Mouse (Mus musculus): ENCODE data around the gene Bank1. TPM values are rescaled to one million over a fixed set of nuclear protein-coding genes. Genes with fewer than 3 reads are reported as not detected.

Bank1 gene
- polyA plus RNA-seq, 1 experiment, result 0.47 TPM

DNA sequence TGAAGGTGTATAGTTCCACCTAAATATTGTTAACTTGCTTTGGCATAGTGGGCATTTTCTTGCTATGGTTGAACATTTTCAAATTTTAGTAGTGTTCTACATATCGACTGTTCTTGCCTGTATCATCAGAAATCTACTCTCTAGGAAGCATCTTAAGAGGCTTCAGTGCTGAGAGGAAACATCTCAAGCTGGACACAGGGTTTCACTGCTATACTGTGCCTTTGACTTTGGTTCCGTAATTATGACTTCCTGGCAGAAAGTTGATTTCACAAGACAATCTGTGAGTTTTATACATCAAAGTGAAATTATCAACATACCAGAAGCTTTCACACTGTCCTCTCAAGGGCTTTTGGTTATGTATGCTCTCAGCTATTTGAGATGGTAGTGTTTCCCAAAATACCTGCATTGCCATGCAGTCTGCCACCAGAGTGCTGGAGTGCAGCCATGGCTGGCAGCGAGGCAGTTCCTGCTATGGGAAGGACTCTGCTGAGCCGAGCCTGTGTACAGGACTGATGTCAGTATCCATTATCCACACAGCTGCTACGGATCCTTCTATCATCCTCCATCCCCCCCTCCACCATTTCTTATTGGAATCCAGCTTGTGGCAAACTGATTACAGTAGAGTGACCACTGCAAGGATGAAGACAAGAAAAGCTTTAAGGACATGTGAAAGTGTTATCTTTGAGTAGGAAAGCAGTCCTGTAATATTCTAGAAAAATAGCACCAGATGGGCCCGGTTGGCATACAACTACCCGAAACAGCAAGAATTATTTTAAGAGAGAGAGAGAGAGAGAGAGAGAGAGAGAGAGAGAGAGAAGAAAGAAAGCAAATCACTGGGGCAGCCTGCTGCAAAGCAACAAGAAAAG is 160.5 kb downstream of the Bank1 start:
- no peak for TF ChIP-seq POLR2A (IDR thresholded peaks at IDR 0.05; ENCODE audit: low read depth, low read length)
- TF ChIP-seq CTCF (IDR thresholded peaks at IDR 0.05; ENCODE audit: extremely low read depth, insufficient read length, insufficient replicate concordance, low read depth, low read length), result no peak
- WGBS, result 77% methylated on average over 7 of the region's 7 CpGs

DNA sequence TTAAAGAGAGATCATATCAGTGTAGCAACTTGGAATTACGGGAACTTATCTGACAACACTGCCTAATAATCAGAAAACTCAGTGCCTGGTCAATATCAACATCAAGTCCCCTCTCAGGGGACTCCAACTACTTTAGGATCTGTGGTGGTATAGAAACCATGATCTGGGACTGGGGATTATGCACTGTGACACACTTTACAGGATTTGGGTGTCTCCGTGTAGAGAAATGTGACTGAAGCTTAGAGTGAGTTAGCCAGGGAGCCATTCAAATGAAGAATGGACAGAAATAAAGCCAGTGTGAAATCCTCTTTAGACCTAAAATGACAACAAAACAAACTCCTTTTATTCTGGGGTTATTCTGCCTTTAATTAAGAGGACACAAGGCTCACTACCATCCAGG is 167.8 kb downstream of the Bank1 start:
- no peak for TF ChIP-seq CTCF (IDR thresholded peaks at IDR 0.05; ENCODE audit: extremely low read depth, insufficient read length, insufficient replicate concordance, low read depth, low read length)
- TF ChIP-seq POLR2A (IDR thresholded peaks at IDR 0.05; ENCODE audit: low read depth, low read length), result no peak
- Histone ChIP-seq H3K4me1 (ENCODE audit: control insufficient read depth, insufficient read depth, insufficient read length, low read length) (no peaks in the 10 kb centered on the region), H3K4me3 (ENCODE audit: low read depth, low read length) (no peak overlapping the region), H3K36me3 (ENCODE audit: control insufficient read depth, insufficient read depth, low read length) (no peaks in the 10 kb centered on the region), H3K27ac (ENCODE audit: insufficient read depth, low read depth, low read length) (no peak overlapping the region), H3K27me3 (ENCODE audit: control insufficient read depth, insufficient read depth, low read length) (no peaks in the 10 kb centered on the region)
- 76% methylated on average over 2 of the region's 2 CpGs for WGBS

More for the DNA sequence above, 160.5 kb downstream of the Bank1 start:
- Histone ChIP-seq H3K4me1 (ENCODE audit: control insufficient read depth, insufficient read depth, insufficient read length, low read length) (no peaks in the 10 kb centered on the region), H3K27ac (ENCODE audit: insufficient read depth, low read depth, low read length) (no peak overlapping the region), H3K4me3 (ENCODE audit: low read depth, low read length) (no peak overlapping the region), H3K27me3 (ENCODE audit: control insufficient read depth, insufficient read depth, low read length) (no peaks in the 10 kb centered on the region), H3K36me3 (ENCODE audit: control insufficient read depth, insufficient read depth, low read length) (no peaks in the 10 kb centered on the region)

DNA sequence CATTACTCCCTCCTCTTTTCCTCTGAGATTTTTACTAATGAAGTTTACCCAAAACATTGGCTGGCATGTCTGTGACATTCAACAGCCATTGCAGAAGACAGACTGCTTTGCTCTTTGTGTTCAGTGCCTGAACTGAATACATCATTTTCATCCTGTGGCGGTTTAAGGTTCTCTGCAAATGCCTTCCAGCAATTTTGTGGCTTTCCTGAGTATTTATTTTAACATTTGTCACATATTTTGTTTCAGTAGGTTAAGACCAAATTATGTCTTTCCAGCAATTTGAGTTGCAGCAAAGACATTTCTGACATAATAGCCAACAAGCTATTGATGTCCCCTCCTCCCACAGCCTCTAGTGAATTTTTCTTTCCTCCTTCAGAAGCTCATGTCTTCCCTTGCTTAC is 170.3 kb downstream of the Bank1 start:
- WGBS, result 77% methylated on average over 1 of the region's 1 CpGs
- no peak for TF ChIP-seq CTCF (IDR thresholded peaks at IDR 0.05; ENCODE audit: extremely low read depth, insufficient read length, insufficient replicate concordance, low read depth, low read length)
- TF ChIP-seq POLR2A (IDR thresholded peaks at IDR 0.05; ENCODE audit: low read depth, low read length), result no peak
- Histone ChIP-seq H3K36me3 (ENCODE audit: control insufficient read depth, insufficient read depth, low read length) (no peaks in the 10 kb centered on the region), H3K4me3 (ENCODE audit: low read depth, low read length) (no peak overlapping the region), H3K27me3 (ENCODE audit: control insufficient read depth, insufficient read depth, low read length) (no peaks in the 10 kb centered on the region), H3K4me1 (ENCODE audit: control insufficient read depth, insufficient read depth, insufficient read length, low read length) (no peaks in the 10 kb centered on the region), H3K27ac (ENCODE audit: insufficient read depth, low read depth, low read length) (no peak overlapping the region)

DNA sequence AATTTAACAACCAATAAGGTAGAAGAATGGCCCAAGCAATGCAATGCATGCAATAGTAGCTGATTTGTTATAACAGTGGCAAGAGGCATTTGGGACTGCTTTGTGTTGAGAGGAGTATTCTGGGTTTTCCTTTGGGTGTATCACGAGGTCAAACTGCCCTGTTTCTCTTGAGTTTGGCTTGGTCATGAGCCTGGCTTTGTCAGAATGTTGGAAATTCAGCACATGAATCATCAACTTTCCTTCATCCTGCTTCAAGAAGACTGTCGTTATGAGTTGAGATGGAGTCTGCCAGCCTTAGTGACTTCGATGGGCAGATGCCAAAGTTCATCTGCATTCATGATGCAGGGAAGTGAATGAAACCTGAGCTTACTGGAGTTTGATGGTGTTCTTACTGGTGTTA is 175.0 kb downstream of the Bank1 start:
- Histone ChIP-seq H3K36me3 (ENCODE audit: control insufficient read depth, insufficient read depth, low read length) (no peaks in the 10 kb centered on the region), H3K27ac (ENCODE audit: insufficient read depth, low read depth, low read length) (no peak overlapping the region)
- TF ChIP-seq CTCF (IDR thresholded peaks at IDR 0.05; ENCODE audit: extremely low read depth, insufficient read length, insufficient replicate concordance, low read depth, low read length) (no peak), POLR2A (IDR thresholded peaks at IDR 0.05; ENCODE audit: low read depth, low read length) (no peak)

DNA sequence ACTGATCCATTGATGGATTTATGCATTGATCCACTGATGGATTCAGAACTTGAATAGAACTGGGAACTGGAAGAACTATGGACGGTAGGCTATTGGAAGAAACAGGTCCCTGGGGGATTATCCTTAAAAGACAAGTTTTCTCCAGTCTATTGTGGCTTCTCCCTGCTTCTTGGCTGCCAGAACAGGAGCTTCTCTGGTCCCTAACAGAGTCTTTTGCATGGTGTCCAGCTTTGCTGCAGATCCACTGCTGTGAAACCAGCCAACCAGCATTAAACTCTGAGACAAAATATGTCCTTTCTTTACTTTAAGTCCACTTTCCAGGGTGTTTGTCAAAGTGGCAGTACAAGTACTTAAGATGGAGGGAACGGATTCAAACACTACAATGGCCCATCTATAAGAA is 178.7 kb downstream of the Bank1 start:
- Histone ChIP-seq H3K4me1 (ENCODE audit: control insufficient read depth, insufficient read depth, insufficient read length, low read length) (no peaks in the 10 kb centered on the region), H3K27ac (ENCODE audit: insufficient read depth, low read depth, low read length) (no peak overlapping the region), H3K4me3 (ENCODE audit: low read depth, low read length) (no peak overlapping the region), H3K36me3 (ENCODE audit: control insufficient read depth, insufficient read depth, low read length) (no peaks in the 10 kb centered on the region), H3K27me3 (ENCODE audit: control insufficient read depth, insufficient read depth, low read length) (no peaks in the 10 kb centered on the region)
- 84% methylated on average over 2 of the region's 2 CpGs for WGBS
- TF ChIP-seq CTCF (IDR thresholded peaks at IDR 0.05; ENCODE audit: extremely low read depth, insufficient read length, insufficient replicate concordance, low read depth, low read length) (no peak), POLR2A (IDR thresholded peaks at IDR 0.05; ENCODE audit: low read depth, low read length) (no peak)

More for the DNA sequence above, 175.0 kb downstream of the Bank1 start:
- Histone ChIP-seq H3K27me3 (ENCODE audit: control insufficient read depth, insufficient read depth, low read length) (no peaks in the 10 kb centered on the region), H3K4me1 (ENCODE audit: control insufficient read depth, insufficient read depth, insufficient read length, low read length) (no peaks in the 10 kb centered on the region), H3K4me3 (ENCODE audit: low read depth, low read length) (no peak overlapping the region)
- WGBS, result 66% methylated on average over 3 of the region's 3 CpGs

DNA sequence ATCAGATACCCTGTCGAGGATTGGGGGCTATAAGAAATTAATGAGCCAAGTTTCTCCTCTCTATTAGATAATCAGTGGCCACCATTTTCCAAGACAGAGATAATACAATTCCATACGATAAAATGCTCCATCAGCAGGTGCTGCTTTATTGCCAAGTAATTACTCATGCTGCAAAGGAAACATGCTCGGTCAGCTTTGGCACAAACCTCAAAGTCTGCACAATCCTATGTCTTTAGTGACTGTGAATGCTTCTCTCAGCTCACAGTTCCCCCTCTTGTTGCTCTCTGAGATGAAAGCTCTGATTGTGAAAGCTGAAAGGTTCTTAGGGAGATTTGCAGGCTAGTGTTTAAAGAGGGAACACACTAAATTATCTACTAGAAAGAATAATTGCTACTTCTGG is 193.9 kb downstream of the Bank1 start:
- TF ChIP-seq CTCF (IDR thresholded peaks at IDR 0.05; ENCODE audit: extremely low read depth, insufficient read length, insufficient replicate concordance, low read depth, low read length) (no peak), POLR2A (IDR thresholded peaks at IDR 0.05; ENCODE audit: low read depth, low read length) (no peak)
- H3K36me3 ChIP-seq (ENCODE audit: control insufficient read depth, insufficient read depth, low read length), result no peaks in the 10 kb centered on the region

DNA sequence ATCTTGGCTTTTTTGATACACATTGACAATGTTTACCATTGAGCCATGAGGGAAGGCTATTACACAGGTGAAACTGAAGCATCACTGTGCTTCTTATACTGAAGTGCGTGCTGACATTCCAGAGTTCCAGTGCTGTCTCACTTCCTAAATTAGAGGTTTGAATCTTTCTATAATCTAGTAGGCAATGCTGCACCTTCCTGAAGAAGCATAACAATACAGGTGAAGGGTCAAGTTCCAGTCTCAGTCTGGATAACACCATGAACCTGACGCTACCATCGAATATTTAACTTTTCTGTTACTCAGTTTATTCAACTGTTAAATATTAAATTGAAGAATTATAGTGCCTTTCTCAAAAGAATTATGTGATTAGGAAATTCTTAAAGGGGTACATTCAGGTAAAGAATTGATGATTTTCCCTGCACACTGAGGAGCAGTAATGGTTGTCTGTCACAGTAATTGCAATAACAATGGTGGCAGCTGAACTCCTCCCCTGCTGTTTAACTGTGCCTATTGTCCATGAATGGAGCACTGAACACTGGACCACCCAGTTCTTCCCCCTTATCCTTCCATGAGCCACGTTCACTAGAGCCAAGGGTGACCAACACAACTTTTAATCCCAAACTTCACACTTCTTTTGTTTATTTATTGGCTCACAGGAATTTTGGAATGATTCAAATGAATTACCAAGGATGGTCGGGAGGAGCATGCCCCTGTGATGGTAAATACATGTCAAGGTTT is 210.2 kb downstream of the Bank1 start:
- Histone ChIP-seq H3K36me3 (ENCODE audit: control insufficient read depth, insufficient read depth, low read length) (no peaks in the 10 kb centered on the region), H3K27me3 (ENCODE audit: control insufficient read depth, insufficient read depth, low read length) (no peaks in the 10 kb centered on the region), H3K4me1 (ENCODE audit: control insufficient read depth, insufficient read depth, insufficient read length, low read length) (no peaks in the 10 kb centered on the region), H3K27ac (ENCODE audit: insufficient read depth, low read depth, low read length) (no peak overlapping the region), H3K4me3 (ENCODE audit: low read depth, low read length) (no peak overlapping the region)
- TF ChIP-seq POLR2A (IDR thresholded peaks at IDR 0.05; ENCODE audit: low read depth, low read length) (no peak), CTCF (IDR thresholded peaks at IDR 0.05; ENCODE audit: extremely low read depth, insufficient read length, insufficient replicate concordance, low read depth, low read length) (no peak)
- 72% methylated on average over 5 of the region's 5 CpGs for WGBS

More for the DNA sequence above, 193.9 kb downstream of the Bank1 start:
- Histone ChIP-seq H3K4me1 (ENCODE audit: control insufficient read depth, insufficient read depth, insufficient read length, low read length) (no peaks in the 10 kb centered on the region), H3K4me3 (ENCODE audit: low read depth, low read length) (no peak overlapping the region), H3K27me3 (ENCODE audit: control insufficient read depth, insufficient read depth, low read length) (no peaks in the 10 kb centered on the region), H3K27ac (ENCODE audit: insufficient read depth, low read depth, low read length) (no peak overlapping the region)
- WGBS, result 18% methylated on average over 3 of the region's 3 CpGs
